Mouse (Mus musculus) embryonic fibroblast, embryonic 13.5 days (primary cell): ENCODE results near the gene Adk.

Source experiments
- CTCF ChIP-seq: IDR thresholded peaks from 2 replicates; pipeline ENCODE4 v1.5.1; 2011; ENCODE audit warnings: mild to moderate bottlenecking, control low read depth, low read length, moderate library complexity, borderline replicate concordance; ENCODE audit not compliant: insufficient read depth
- POLR2A ChIP-seq: IDR thresholded peaks from 2 replicates; pipeline ENCODE4 v1.6.1; 2011; ENCODE audit warnings: low read depth, mild to moderate bottlenecking, control low read depth, low read length, moderate library complexity

DNA sequence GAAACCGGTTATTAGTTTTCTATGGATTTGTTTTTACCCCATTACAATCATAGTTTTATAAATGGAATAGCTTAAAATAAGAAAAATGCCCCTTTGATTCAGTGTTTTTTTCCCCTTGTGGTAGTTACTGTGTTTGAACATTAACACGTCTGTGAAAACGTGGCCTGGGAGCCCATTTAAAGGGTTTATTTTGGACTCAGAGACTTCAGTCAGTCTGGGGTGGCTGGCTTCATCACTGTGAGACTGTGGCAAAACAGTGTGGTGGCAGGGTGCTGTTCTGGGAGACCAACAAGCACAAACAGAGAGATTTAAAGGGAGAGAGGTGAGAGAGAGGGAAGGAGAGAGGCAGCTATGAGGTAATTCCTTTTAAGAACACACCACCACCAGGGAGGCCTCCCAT, 55.2 kb downstream of the Adk start:
- TF ChIP-seq POLR2A (no peak), CTCF (no peak)
